Mouse (Mus musculus) left cerebral cortex, adult 2 months (tissue): ENCODE results near the gene Btnl10. TPM values are rescaled to one million over a fixed set of nuclear protein-coding genes. Genes with fewer than 3 reads are reported as not detected.
A peak's percentile ranks its signal among the peaks of the same experiment; 100 is the strongest.

Source experiments
- DNase-seq, 2 experiments: peaks; one replicate each; pipeline ENCODE4 v3.0.0; 2021 to 2022; ENCODE audit warnings: low spot score in 2 of 2, mixed read lengths in 1 of 2; ENCODE audit errors: extremely low spot score in 1 of 2
- H3K27ac ChIP-seq: fragments of 200-600 bp; 2 replicates; pipeline ENCODE4 v1.8.1; 2022
- H3K4me3 ChIP-seq: fragments of 200-600 bp; 2 replicates; pipeline ENCODE4 v1.8.1; 2022
- CTCF ChIP-seq: fragments of 200-600 bp; IDR thresholded peaks from 2 replicates; pipeline ENCODE4 v1.8.1; 2022; ENCODE audit warnings: antibody characterized with exemption, mild to moderate bottlenecking, moderate library complexity
- intact Hi-C: fragments of 180-260 bp; cut with DNase I; formaldehyde crosslinking; loops from one replicate; pipeline ENCODE4 v1.15.1; 2025
- total RNA-seq, 2 experiments: library from RNA; stranded (reverse); gene quantifications; 2 replicates each; pipeline ENCODE4 v1.2.3; 2021

The Btnl10 gene
- total RNA-seq, 2 experiments from 2014 or later = not detected

DNA sequence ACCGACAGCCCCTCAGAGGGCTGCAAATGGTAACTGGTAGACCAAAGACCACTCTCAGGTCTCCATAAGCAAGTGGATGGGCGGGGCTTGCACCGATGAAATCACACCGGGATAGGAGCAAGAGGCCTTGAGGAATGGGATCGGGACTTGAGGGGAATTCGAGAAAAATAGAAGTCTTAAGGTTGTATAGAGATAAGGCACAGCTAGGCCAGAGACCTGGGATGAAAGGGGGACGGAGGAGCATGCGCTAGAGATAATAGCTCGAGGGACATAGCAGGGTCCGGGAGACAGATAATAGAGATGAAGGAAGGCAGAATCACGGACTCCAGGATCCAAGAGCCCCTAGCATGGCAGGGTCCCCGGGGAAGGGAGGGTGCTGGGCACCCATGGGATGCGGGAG lies 20.2 kb downstream of the Btnl10 start:
- intact Hi-C loops = loop anchor here (2.0 kb wide), 1 partner anchor 23 kb away; no protein-coding TSS in a partner anchor
- peak overlapping the region; percentile 94 for H3K27ac ChIP-seq
- TF ChIP-seq CTCF = no peak
- peak overlapping the region; percentile 97 for H3K4me3 ChIP-seq
- DNase-seq = no peak

DNA sequence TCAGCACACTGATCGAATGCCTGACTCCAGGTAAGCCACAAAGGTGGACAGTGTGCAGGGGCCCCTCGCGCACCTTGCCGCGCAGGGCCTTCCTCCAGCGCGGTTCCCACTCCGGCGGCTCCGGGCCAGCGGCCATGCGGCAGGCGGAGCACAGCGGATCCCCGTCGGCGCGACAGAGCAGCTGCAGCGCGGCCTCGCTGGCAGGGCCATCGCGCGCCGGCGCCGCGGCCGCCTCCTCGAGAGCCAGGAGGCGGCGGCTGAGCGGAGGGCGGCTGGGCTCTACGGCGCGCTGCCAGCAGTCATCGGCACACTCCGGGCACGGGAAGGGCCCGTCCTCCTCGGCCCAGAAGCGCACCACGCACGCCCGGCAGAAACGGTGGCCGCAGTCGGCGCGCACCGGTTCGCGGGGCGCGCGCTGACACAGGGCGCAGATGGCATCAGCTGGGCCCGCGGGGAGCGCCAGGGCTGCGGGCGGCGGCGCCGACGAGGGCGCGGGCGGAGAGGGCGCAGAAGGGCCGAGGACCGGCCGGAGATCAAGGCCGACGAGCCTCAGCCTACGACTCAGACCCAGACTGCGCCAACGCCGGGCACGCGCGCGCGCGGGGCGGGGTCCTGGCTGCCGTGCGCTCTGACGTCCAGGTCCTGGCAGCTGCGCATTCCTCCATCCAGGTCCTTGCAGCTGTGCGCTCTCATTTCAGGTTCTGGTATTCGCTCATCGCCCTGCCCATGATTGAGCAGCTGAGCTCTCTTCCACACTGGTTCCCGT lies 20.8 kb downstream of the Btnl10 start, which contains the start of gene Rnf187:
TSS of gene Rnf187 (minus strand) at position 595 of the 766 bp plus-strand sequence.
- Histone ChIP-seq H3K4me3 (peak within 1 kb of the TSS; percentile 97), H3K27ac (peak within 1 kb of the TSS; percentile 94)
- DNase-seq = peak; percentile 93
- TF ChIP-seq CTCF = no peak
- intact Hi-C loops = loop anchor here (2.0 kb wide), 1 partner anchor 22 kb away; no protein-coding TSS in a partner anchor

- Histone ChIP-seq H3K4me3 (peak overlapping the region; percentile 97), H3K27ac (peak overlapping the region; percentile 94)
- DNase-seq = no peak
- TF ChIP-seq CTCF = no peak
- intact Hi-C loops = loop anchor here (2.0 kb wide), 1 partner anchor 22 kb away; no protein-coding TSS in a partner anchor
Measured at GRCm38 (mm10) chr11:58939088-58939439, 21.4 kb downstream of the Btnl10 start.

DNA sequence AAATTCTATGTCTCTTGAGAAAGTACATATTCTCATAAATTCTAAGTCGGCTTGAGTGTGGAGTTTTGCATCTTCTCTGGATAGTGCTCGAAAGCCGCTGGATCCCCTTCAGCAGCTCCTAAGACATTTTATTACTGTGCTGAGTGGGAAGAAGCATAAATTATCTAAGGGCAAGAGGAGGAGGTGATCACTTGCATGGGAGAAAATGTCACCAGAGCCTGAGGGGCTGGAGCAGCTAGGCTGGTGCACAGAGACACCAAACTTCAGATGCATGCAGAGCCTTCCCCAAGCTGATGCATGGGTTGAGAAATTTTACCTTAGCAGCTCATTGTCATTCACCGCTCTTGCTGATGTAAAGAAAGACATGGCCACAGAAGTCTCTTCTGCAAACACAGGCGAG lies 26.4 kb downstream of the Btnl10 start:
- intact Hi-C loops = no loop called here
- no peak overlapping the region for H3K27ac ChIP-seq

GRCm38 (mm10) chr11:58947306-58947705 lies 29.6 kb downstream of the Btnl10 start:
- TF ChIP-seq CTCF = no peak
- peak overlapping the region; percentile 89 for H3K27ac ChIP-seq
- intact Hi-C loops = no loop called here
- DNase-seq = no peak
- no peak overlapping the region; the same call in 1 of the 2 replicates for H3K4me3 ChIP-seq

More for the DNA sequence above, 26.4 kb downstream of the Btnl10 start:
- no peak overlapping the region for H3K4me3 ChIP-seq
- no peak for TF ChIP-seq CTCF
- DNase-seq = no peak

GRCm38 (mm10) chr11:58947798-58948528 lies 30.3 kb downstream of the Btnl10 start:
- no peak for TF ChIP-seq CTCF

GRCm38 (mm10) chr11:58948542-58949479 lies 31.1 kb downstream of the Btnl10 start, which contains the start of gene Hist3h2ba:
Gene Hist3h2ba, plus strand, starts transcription at chr11:58948920.
- no peak for TF ChIP-seq CTCF
- DNase-seq = peak; percentile 77 to 78
- intact Hi-C loops = no loop called here
- Histone ChIP-seq H3K4me3 (peak within 1 kb of the TSS; percentile 67), H3K27ac (peak within 1 kb of the TSS; percentile 96)

More at GRCm38 (mm10) chr11:58947798-58948528, 30.3 kb downstream of the Btnl10 start:
- Histone ChIP-seq H3K27ac (peak overlapping the region; percentile 89), H3K4me3 (peak overlapping the region; percentile 67)
- peak; percentile 63 to 76 for DNase-seq
- intact Hi-C loops = no loop called here

DNA sequence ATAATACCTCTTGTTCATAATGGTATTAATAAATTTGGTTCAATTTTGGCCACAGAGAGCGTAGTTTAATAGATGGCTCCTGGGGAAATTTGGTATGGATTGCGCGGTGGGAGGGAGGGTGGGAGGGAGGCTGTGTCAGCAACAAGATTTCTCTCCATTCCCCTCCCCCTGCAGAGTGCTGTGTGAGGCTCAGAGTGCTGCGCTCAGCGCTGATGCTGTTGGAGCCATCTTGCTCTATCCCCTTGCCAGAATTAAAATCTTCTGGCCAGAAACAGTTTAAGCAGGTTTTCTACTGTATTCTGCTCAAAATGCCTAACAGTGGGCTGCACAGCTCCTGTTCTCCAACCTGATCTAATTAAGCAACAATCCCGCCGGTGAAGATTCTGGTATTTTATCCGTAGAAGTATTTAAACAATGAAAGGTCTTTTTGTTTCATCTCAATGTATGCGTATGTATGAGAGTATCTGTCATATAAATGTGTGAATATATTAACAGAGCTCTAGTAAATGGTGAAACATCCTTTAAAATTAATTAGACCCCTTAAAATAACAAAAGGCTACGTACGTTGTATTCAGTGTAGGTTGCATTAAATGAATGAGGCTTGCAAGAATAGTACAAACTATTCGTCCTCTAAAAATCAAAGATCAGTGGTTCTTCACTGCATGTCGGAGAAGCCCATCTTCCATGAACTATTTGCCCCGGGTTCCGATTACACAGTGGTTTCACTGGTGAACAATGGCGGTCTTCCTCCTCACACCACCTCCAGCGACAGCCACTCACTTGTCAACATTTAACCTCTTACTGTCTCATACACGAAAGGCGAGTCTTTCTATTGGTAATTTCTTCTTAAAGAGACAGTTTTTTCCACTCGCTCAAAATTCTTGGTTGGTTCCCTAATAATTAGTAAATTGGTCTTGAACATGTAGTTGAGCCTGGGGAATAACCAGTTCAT lies 32.0 kb downstream of the Btnl10 start:
- TF ChIP-seq CTCF = no peak
- Histone ChIP-seq H3K4me3 (peak overlapping the region; percentile 67), H3K27ac (peak overlapping the region; percentile 96)
- peak in 1 of 2 experiments; percentile 59 for DNase-seq
- intact Hi-C loops = no loop called here

DNA sequence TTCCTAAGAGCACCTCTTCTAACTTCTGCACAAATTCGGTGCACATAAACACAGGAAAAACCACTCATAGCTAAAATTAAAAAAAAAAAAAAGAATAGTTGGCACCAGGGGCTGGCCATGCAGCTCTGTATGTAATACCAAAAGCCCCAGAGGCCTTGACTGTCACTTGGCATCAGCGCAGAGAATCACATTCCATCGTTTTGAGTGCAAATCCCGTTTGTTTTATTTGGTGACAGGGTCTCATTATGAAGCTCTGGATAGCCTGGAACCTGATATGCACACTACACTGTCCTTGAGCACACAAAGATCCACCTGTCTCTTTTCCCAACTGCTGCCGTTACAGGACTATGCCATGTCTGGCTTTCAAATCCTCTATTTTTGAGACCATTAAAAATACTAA lies 33.5 kb downstream of the Btnl10 start:
- H3K27ac ChIP-seq = peak overlapping the region; percentile 12; the same call in 1 of the 2 replicates
- no peak for DNase-seq
- H3K4me3 ChIP-seq = no peak overlapping the region
- no peak for TF ChIP-seq CTCF
- intact Hi-C loops = no loop called here
